Mouse (Mus musculus): ENCODE measurements around the gene Prc1.

The Prc1 gene

DNA sequence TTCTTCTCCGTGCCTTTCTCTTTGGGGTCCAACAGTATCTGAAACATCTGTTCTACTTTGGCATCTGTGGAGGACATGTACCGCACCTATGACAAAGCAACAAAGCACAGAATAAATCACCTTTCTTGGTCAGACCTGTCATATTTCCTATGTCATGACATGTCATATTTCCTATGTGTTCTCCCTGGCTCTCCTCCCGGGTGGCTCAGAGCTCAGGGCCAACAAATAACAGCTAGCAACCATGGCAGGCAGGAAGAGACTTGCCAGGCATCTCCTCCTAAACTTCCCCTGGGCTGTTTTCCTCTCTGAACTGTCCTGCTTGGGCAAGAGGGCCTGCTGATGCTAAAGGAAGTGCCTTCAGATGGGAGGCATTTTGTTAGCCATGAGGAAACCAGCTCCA is 42.7 kb downstream of the Prc1 start:
- DNase-seq (ENCODE audit: low spot score): no peak

DNA sequence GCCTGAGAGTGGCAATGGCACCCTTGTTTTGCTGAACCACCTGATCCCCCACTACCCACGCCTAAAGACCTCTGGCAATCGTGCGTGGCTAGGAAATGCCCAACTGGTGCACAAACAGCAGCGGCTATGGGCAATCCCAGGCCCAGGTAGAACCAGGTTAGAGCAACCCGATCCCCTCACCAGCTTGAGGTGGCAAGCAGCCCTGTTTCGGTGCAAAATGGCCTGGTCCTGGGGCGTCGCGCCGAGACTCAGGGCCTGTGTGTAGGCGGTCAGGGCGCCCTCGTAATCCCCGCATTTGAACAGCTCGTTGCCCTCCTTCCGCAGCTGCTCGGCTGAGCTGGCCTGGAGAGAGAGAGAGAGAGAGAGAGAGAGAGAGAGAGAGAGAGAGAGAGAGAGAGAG is 45.1 kb downstream of the Prc1 start:
- DNase-seq (ENCODE audit: low spot score): no peak

DNA sequence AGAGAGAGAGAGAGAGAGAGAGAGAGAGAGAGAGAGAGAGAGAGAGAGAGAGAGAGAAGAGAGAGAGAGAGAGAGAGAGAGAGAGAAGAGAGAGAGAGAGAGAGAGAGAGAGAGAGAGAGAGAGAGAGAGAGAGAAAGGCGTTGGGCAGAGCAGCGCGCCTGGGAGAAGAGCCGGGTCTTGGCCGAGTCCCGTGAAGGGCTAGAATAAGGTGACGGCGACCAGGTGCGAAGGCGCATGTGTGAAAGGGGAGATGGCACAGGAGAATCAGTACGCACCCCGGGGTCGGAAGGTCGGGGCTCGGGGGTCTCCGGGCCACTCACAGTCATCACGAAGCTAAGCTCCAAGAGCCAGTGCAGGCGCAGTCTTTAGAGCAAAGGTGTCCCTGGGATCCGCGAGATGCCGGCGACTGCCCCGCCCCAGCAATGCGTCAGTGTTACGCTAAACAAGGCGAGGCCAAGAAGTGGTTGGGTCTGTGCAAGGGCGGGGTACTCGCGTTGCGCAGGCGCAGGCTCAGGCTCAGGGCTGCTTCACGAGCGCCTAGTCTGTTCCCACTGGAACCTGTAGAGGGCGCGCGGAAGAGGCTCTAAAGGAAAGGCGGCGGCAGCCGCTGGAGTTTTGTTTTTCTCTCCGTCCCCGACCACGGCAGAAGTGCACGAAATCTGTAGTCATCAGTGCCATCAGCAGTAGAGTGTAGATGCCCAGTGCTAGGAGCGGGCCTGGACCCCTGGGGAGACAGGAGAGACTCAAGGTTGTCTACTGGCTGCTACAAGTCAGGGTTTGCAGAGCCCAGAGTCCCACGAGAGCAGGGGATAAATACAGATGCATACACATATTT is 45.8 kb downstream of the Prc1 start:
- peak; percentile 94 for DNase-seq (ENCODE audit: low spot score)

DNA sequence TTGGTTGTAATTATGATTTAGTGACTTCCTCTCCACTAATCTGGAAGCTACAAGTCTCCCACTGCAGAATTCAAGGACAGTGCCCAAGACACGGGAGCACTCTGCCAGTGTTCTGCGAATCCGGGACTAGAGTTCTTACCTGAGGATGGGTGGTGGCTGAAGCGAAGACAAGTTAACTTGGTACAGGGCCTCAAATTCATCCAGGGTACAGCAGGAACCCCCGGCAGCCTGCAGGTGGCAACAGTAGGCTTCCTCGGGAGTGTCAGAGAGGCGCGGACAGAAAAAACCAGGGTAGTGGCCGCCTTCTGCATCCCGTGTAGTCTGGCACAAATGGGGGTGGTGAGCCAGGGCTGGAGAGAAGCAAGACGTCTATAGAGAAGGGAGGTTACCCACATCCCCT is 46.5 kb downstream of the Prc1 start, which contains the start of gene Unc45a:
Unc45a (minus strand) TSS at position 213 of the 400 bp plus-strand sequence.
- no peak for DNase-seq (ENCODE audit: low spot score)

DNA sequence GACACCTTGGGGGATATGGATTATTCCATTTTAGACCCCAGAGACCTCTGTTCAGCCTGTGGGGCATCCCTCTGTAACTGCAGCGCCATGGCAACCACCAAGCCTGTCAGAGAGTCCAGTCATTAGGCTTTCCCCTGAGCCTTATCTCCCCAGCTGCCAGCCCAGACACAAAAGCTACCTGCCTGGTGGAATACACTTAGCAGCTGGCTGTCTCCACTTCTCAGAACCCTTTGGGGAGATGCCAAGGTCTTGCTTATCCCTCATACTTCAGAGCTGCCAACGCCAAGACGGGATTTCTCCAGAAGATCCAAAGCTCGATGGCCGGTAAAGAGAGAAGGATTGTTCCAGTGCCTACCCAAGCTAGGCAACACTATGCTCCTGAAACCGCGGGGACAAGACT is 47.5 kb downstream of the Prc1 start:
- no peak for DNase-seq (ENCODE audit: low spot score)

DNA sequence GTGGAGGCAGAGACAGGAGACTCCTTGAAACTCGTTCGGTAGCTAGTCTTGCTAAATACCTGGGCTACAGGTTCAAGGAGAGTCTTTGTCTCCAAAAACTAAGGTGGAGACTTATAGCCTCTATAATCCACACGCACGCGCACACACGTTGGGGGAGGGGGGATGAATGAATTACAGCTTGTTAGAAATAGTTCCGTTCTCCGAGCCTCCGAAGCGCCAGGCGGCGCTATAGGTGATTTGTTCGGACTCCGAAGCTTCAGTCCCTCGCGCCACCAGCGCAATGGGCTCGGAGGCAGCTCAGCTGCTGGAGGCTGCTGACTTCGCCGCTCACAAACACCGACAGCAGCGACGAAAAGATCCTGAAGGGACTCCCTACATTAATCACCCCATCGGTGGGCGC is 48.6 kb downstream of the Prc1 start, which contains the start of gene Hddc3:
Hddc3 (plus strand) TSS at position 247 of the 400 bp plus-strand sequence.
- peak; percentile 81 for DNase-seq (ENCODE audit: low spot score)

DNA sequence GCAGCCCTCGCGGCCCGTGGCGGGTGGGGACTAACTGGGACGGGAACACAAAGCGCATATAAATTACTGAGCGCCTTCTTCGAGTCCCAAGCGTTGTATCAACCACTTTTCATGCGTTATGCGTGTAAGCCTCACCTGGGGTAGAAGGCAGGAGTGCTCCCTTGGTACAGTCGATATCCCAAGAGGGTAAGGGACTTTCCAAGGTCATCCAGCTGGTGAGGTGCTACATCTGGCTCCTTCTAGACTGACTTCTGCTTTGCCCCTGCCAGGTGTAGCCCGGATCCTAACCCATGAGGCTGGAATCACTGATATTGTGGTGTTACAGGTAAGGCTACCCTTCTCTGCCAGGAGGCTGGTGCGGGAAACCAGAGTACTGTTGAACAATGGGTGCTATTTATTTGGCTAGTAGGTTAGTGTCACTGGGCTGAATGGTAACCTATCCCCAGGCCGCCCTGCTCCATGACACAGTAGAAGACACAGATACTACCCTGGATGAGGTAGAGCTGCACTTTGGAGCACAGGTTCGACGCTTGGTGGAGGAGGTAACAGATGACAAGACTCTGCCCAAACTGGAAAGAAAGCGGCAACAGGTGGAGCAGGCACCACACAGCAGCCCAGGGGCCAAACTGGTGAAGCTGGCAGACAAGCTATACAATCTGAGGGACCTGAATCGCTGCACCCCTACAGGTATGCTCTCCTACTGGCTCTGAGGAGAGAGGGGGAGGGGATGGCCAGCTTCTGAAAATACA is 49.2 kb downstream of the Prc1 start:
- DNase-seq (ENCODE audit: low spot score): no peak

DNA sequence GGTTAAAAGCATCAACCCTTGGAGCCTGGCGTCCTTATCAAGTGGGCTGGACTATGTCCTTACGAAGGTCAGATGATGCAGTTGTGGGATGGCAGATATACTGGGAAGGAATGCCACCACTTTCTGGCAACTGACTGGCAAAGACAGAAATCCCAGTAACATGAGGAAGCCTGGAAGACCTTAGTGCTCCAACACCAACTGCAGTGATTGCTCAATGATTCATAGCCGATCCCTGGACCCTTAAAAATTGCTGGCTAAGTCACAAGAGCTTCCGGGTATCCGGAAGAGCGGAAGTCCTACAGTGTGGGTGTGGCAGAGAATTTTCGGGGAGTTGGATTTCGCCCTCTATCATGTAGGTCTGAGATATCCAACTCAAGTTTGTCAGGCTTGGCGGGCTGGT is 51.9 kb downstream of the Prc1 start:
- no peak for DNase-seq (ENCODE audit: low spot score)

DNA sequence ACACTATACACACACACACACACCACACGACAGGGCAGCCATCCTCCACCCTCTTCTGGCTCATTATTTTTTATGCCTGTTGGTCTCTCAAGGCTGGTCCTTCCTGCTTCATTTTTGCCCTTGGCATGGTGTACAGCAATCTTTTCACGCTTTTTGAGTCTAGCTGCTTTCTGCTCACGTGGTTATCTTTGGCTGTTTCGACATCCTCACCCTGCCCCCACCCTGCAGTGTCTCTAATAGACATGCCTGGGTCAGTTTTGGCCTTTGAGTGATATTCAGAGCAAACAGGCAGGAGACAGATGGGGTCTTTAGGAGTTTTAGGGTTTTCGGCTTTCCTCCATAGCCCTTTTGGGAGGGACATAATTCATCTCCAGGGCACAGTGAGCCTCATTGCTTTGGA is 52.6 kb downstream of the Prc1 start:
- no peak for DNase-seq (ENCODE audit: low spot score)

DNA sequence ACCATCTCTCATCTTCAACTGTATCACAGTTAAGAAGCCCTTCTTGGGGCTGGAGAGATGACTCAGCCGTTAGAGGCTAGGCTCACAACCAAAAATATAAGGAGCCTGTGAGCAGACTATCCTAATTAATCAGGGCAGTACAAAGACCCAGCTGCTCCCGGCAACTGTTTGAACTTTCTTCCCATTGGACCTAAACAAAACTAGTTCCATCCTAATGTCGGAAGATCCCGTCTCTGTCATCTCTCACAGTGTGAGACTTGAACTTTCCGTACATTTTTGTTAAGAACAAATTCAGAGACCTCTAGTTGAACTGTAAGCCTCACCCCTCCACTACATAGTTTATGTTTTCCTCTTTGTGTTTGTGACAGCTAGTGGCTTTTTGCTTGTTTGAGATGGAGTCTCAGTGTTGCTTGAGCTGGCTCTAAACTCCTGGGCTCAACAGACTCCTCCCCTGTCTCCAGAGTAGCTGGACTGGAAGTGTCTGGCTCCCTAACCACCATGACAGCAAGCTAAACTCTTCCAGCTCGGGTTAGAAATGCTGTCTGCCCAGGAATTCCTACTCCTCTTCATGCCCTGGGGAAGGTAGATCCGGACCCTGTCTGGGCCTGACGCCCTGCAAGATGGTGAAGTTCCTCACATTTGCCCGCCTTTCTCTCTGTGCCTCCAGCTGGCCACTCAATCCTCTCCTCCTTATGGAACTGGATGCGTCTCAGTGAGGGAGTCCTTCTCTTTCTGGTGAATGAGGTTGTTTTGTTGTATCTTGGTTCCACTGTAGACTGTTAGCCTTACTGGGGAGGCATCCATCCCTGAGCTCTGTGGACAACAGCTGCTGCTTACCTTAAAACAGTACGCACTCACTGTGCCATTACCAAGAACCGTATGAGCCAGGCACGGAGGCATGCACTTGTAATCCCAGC is 53.7 kb downstream of the Prc1 start:
- no peak for DNase-seq (ENCODE audit: low spot score)

DNA sequence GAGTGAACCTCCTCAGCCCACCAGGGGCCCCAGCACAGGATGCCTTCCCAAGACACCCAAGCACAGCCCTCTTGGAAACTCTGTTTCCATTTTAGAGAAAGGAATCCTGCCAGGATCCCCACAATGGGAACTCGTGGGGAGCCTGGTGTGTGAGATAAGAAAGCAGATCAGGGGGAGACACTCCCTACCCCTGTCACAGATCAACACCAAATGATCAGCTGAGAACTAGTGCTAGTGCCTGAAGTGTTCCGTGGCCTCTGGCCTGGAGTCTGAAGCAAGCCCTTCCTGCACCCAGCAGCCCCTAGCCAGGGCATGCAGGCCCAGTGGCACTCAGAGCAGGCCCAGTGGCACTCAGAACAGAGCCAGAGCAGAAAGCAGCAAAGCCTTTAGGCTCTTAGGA is 56.6 kb downstream of the Prc1 start:
- DNase-seq (ENCODE audit: low spot score): no peak

DNA sequence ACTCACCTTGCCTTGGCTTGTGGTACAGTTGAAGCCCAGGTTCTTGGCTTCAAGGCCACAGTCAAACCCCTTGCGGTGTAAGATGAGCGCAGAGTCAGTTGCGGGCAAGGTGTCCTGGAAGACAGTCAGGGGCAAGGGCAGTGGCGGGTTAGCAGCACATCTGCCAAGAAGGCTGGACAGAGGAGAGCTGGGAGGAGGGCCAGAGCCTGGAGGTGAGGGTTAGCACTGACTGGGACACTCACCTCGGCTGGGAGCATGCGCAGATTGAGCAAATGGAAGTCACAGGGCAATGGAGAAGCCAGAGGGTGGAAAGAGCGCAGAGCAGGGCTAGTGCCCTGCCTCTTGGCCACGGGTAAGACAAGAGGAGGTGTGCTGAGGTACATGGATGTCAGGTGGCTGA is 58.7 kb downstream of the Prc1 start:
- no peak for DNase-seq (ENCODE audit: low spot score)

DNA sequence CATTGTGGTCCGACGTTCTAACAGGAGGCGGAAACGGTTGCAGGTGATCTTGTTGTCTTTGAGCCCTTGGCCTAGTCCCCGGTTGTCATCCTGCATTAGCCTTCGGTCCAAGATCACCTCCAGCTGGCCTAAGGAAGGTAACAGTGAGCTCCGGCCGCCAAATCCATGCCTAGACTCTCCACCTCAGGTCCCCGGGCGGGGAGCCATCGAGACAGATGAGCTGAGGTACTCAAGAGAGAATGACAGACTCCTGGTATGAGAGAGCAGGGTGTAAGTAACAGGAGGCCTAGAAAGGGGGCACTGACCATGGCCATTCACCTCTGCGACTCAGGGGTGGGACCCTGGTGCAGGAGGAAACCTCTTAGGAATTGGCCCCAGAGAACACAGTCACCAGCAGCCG is 62.1 kb downstream of the Prc1 start:
- DNase-seq (ENCODE audit: low spot score): no peak

DNA sequence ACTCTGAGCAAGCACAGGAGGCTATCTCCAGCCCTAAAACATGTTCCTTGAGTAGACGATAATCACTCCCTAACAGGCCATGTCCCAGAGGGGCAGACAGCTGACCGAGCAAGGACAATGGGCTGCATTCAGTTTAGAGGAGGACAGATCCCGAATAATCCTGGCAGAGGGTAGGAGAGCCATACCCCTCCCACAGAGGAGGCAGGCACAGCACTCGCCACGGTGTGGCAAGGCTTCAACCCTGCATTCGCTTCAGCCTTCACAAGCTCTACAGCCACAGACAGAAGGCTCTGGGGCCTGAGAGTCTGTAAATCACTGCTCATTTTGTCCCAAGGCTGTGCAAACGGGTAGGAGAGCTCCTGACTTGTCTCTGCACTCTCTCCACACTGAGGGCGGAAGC is 62.9 kb downstream of the Prc1 start:
- no peak for DNase-seq (ENCODE audit: low spot score)

DNA sequence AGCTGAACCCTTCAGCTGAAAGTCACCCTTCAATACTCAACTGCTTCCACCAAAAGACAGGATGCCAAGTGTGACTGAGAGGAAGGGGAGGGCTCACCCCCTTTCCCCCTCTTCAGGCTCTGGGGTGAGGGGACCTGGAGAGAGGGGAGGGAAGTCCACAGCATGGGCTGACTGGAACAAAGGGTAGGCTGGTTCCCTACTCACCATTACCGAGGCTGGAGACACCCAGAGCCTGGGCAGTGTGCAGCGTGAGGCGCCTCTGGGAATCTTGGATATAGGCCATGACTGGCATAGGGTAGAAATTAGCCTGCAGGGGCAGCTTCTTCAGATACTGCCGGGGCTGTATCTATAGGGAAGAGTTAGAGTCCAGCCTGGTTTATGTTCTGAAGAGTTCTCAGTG is 63.8 kb downstream of the Prc1 start:
- DNase-seq (ENCODE audit: low spot score): no peak

DNA sequence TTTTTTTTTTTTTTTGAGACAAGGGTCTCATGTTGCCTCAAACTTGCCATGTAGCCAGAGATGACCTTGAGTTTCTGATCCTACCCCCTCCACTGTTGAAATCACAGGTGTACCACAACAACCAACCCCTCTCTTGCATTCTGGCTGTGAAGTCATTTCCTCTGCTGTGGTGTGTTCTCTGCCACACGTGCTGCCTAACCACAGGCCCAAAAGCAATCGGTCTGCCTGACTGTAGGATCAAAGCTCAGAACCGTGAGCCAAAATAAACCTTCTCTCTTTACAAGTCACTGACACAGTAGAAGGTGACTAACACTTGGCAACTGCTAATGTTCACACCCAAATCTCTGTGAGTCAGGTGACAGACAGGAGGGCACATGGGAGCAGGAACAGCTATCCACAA is 66.2 kb downstream of the Prc1 start:
- DNase-seq (ENCODE audit: low spot score): no peak

DNA sequence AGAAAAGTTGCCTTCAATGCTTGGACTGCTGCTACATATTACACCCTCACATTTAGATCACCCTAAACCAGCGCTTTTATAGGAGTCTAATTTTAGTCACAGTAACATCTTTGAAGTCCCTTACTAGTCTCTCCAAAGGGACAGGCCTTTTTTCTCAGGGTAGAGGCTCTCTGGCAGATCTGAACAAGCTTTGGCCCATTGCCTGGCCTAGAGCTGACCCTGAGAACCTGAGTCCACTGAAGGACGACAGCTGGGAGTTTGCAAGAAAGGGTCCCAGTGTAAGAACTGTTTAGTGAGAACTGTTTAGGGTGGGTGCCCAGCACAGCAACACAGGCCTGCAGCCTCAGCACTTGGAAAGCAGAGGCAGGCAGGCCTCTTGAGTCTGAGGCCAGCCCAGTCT is 71.5 kb downstream of the Prc1 start:
- DNase-seq (ENCODE audit: low spot score): no peak
